Mouse (Mus musculus) kidney, postnatal 10 days (tissue): ENCODE measurements around the gene Itpkb.

ENCODE experiments used
- DNase-seq: peaks from one replicate; pipeline ENCODE4 v3.0.0; 2021; ENCODE audit warnings: mixed read lengths

Itpkb gene

GRCm38 (mm10) chr1:180400691-180401455 is 70.6 kb downstream of the Itpkb start:
- no peak for DNase-seq

- no peak for DNase-seq
Observed at GRCm38 (mm10) chr1:180401725-180402124, 71.4 kb downstream of the Itpkb start.

DNA sequence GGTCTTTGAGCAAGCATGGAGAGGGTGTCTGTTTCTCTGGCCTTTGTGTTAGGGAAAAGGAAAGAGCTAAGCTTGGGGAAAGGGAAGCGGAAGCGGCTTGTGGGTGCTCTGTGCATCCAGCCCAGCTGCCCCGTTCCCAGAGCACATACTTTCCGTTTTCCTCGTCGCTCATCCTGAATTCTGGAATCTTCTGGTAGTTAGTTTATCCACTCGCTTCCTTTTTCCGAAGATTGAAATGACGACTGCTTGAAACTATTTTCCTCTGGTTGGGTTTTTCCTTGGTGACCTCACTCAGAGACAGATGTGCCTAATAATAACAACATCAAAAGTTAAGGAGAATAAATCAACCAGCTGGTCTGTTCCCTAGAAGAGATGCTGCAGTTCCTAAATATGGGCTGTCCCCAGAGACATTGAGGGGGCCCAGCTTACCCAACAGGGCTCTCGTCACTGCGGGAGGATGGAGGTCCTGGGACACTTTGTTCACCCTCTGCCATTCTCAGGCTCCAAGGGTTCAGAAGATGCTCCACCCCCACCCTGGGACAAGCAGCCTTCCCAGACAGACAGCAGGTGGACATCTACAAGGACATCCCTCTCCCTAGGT is 72.3 kb downstream of the Itpkb start:
- no peak for DNase-seq

- DNase-seq: no peak
Observed at GRCm38 (mm10) chr1:180403357-180403693, 73.0 kb downstream of the Itpkb start.

GRCm38 (mm10) chr1:180403694-180404606 is 73.7 kb downstream of the Itpkb start:
- peak; percentile 74 for DNase-seq

- DNase-seq: no peak
Observed at GRCm38 (mm10) chr1:180404706-180405105, 74.4 kb downstream of the Itpkb start.

DNA sequence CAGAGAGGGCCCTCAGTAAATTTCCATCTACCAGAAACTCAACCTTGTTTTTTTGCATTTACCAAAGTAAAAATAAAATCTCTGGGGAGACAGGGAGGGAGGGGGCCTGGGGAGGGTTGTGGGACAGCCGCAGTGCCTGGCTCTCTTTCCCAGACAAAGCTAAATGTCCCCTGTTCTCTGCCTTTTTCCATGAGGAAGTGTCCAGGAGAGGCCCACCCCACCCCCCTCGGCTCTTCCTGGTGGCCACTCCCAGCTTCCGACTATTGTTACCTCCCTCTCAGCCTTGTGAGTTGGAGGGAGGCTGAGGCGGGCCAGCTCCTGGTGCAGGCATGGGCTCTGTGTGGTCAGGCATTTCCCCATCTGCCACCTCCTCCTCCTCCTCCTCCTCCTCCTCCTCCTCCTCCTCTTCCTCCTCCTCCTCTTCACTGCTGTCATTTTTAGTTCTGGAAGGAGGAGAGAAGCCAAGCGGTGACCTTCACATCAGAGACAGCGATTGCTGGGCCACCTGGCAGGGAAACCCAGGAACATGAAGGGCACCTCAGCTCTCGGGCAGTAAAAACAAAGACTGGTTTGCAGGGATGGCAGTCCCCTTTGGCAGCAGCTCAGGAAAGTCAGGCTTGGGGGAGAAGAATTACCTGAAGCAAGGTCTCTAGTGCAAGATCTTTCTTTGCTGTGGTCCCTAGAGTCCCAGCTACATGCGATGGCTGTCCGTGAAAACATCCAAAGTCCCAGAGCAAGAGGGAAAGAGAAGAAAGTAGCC is 75.5 kb downstream of the Itpkb start:
- DNase-seq: peak; percentile 73

- no peak for DNase-seq
Observed at GRCm38 (mm10) chr1:180406336-180407035, 76.2 kb downstream of the Itpkb start.

GRCm38 (mm10) chr1:180407171-180407671 is 76.9 kb downstream of the Itpkb start:
- peak; percentile 88 for DNase-seq

GRCm38 (mm10) chr1:180407727-180408719 is 77.7 kb downstream of the Itpkb start:
- no peak for DNase-seq

DNA sequence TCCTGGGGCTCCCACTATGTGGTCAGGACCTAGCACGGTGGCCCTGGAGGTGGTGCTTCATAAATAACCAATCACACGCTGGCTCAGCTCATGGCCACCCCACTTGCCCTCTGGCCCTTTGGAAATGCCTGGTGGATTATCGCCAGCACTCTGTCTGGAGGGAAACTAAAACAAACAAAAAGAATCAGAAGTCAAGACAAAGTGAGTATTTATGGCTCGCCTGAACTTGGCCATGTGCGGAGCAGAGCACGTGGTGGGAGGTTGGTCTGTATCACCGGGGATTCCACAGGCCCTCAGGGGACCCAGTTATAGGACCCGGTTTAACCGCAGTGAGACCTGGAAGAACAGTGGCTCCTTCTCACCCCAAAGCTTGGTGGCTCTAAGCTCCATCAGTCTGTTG is 78.5 kb downstream of the Itpkb start:
- peak; percentile 65 for DNase-seq

GRCm38 (mm10) chr1:180409771-180410170 is 79.5 kb downstream of the Itpkb start:
- no peak for DNase-seq

DNA sequence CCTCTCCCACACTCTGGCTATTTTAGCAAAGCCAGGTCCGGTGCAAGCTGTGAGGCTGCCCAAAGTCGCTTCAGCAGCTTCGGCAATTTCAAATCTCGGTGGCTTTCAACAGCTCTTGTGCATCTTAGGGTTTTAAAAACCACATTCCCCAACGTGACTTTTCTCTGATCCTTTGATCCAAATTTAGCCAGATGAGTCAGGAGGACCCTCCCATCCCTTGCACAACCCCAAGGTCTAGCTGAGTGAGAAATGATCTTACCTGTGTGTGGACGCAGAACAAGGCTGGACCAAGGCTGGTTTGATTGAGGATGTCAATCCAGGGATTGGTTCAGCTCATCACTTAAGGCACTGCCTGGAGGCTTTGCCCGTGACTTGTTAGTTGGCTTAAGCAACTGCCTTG is 80.0 kb downstream of the Itpkb start:
- no peak for DNase-seq

DNA sequence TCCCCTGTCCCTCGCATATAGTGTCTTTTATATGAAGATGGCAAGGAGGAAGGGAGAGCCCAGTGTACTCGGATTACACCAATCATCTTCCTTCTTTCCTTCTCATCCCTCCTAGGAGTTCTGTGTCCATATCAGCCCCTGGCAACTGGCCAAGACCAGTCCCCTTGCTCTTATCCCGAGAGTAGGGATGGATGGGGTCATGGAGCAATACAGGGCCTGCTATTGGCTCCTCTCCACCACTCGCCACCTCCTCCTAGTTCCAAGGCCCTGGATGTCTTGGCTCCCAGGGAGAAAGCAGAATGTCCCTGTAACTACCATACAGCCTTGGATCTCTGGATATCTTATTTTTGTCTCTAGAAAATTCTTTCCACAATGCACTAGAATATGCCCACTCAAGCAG is 84.8 kb downstream of the Itpkb start:
- no peak for DNase-seq

DNA sequence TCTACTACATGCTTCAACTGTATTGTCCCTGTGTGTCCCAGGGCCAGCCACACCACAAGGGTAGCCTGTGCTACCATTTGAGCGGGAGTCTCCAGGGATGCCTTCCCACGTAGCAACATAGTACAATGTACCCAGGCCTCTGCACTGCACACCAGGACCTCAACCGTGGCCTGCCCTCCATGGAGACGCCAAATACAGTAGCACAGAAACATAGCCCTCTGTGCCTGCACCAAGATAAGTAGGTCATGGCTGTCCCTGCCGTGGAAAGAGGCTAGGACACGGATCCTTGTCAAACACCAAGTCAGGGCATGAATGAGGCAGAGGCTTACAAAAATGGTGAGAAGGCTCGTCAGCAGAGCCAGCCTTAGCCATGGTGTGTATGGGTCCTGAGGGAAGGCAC is 85.6 kb downstream of the Itpkb start:
- no peak for DNase-seq

DNA sequence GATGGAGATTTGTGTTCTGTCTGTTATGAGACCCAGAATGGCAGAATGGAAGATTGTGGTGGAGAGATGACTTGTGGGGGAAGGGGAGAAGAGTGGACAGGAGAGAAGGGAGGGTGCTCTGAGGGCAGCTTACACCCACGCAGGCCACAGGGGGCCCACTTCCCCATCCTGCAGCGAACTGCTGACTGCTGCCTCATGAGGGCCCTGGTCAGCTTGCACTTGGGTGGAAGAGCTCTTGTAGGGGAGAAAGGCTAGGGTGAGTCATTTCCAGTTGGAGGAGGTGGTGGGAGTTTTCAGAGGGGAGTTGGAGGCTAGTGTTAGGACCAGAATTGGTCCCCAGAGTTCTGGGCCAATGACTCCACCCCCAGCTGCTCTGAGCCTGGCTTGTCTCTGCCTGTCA is 86.8 kb downstream of the Itpkb start:
- no peak for DNase-seq

DNA sequence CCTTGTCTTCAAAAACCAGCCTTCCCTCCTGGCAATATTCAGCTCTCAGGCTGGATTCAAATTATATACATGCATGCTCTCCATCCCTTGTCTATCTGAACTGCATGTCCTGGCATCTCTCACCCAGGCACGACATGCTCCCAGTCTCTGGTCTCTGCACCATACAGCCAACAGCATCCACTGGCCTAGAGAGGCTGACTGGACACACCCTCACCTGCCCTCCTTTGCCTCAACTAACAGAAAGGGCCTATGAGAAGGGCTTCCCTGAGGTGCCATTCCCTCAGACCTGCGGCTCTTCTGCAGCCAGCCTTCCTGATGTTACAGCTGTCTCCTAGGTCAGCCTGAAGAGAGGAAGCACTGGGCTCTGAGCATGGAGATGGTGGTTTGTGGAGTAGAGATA is 88.8 kb downstream of the Itpkb start:
- no peak for DNase-seq

DNA sequence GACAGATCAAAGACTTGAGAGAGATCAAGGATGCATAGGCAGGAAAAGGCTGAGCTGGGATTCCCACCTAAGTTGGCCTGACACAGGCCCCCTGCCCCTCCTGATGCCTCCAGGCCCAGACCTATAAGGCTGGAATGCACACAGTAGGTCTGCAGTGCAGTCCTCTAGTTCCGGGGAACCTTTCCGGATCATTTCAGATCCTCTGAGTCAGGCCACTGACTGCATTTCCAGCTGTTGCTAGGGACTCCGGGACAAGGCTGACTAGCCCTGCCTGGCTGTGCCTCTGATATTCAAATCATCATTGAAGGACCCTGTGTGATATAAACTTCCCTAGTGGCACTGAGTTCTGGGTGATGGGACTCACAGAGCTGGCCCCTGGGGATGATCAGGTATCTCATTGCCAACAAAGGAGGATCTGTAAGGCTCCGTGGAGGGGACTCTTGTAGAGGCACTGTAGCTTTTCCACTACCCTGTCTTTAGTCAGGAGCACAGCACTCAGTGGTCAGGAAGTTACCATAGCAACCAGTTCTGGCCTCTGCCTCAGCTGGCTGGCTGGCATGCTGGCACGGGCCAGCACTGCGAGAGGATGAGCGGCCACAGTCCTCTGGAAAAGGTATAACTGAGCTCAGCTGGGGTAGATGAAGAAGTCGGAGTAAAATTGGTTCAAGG is 90.3 kb downstream of the Itpkb start:
- DNase-seq: peak; percentile 51

DNA sequence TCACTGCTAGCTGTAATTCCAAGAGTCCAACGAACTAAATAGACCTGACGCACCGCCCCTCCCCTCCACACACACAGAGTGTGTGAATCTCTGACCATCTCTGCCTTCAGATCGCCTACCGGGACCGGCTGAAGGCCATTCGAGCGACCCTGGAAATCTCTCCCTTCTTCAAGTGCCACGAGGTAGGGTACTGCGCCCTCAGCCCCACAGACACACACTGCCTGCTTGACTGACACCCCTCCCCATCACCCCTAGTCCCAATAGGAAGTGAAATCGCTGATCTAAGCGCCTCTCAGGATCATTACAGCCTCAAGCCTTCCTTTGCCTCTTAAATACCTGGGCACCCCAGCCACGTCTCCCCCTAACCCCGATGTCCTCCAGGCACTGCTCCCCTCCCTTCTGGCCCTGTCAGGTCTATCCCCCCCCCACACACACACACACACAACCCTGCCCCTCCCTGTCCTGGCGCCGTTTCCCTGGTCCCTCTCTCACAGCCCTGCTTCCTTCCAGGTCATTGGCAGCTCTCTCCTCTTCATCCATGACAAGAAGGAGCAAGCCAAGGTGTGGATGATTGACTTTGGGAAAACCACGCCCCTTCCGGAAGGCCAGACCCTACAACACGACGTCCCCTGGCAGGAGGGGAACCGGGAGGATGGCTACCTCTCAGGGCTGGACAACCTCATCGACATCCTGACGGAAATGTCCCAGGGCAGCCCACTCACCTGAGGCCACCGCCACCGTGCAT is 91.1 kb downstream of the Itpkb start:
- no peak for DNase-seq
